Mouse (Mus musculus) megakaryocyte, embryonic 14.5 days (primary cell): Measurements from ENCODE around the gene 1600002K03Rik.

Experiments
- FLI1 ChIP-seq: IDR thresholded peaks from 2 replicates; pipeline ENCODE4 v1.6.1; 2012; ENCODE audit warnings: low read length, inconsistent platforms, mixed read lengths
- GATA1 ChIP-seq: IDR thresholded peaks from 3 replicates; pipeline ENCODE4 v1.6.1; 2012; ENCODE audit warnings: mixed read lengths, low read length, inconsistent platforms, borderline replicate concordance

GRCm38 (mm10) chr10:80174705-80175104 lies 2.0 kb downstream of the 1600002K03Rik start:
- TF ChIP-seq GATA1 (no peak), FLI1 (no peak)
